Mouse (Mus musculus) heart, adult 2 months (tissue): Measurements from ENCODE around the gene Dnajc10.

Source experiments
- CTCF ChIP-seq: fragments of 200-600 bp; IDR thresholded peaks from 2 replicates; pipeline ENCODE4 v1.8.1; 2022; ENCODE audit warnings: antibody characterized with exemption, mild to moderate bottlenecking, moderate library complexity
- POLR2A ChIP-seq: fragments of 200-500 bp; IDR thresholded peaks from 2 replicates; pipeline ENCODE4 v1.6.1; 2011; ENCODE audit warnings: mild to moderate bottlenecking, low read depth, low read length, control low read depth; ENCODE audit not compliant: insufficient read depth

- TF ChIP-seq POLR2A = no peak
- TF ChIP-seq CTCF = no peak
Observed at GRCm38 (mm10) chr2:80286397-80286796, 28.9 kb upstream of the Dnajc10 start.
